Mouse (Mus musculus) spleen, adult 2 months (tissue): ENCODE measurements around the gene Atg7.

Experiments
- CTCF ChIP-seq: fragments of 200-500 bp; IDR thresholded peaks from 2 replicates; pipeline ENCODE4 v1.5.1; 2011; ENCODE audit warnings: mild to moderate bottlenecking, inconsistent platforms; ENCODE audit not compliant: insufficient read depth, insufficient read length, insufficient replicate concordance; ENCODE audit errors: extremely low read depth
- POLR2A ChIP-seq: fragments of 200-500 bp; IDR thresholded peaks from 2 replicates; pipeline ENCODE4 v1.6.1; 2011; ENCODE audit warnings: low read depth, low read length, inconsistent platforms

DNA sequence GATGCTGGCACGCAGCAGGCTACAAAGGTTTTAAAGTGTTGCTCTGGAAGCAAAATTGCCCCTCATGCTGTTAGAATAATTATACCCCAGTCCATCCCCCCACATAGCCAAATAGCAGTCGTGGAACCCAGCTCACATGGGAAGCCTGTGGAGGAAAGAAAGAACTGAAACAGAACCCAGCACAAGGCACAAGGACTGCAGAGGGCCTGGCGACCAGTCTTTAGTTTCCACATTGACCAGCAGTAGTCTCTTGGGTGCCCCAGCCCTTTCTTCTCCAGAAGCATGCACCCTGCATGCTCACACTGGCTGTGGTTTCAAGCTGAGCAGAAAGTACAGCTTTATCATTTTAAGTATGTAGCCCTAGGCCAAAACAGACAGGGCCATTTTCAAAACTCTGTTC lies 199.2 kb downstream of the Atg7 start:
- no peak for TF ChIP-seq CTCF
- no peak for TF ChIP-seq POLR2A
